Mouse (Mus musculus): ENCODE data around the gene Nucks1.
"Not testable (repeated sequence)": the region's sequence is repeated elsewhere in the genome, so short reads cannot be mapped to it uniquely, and the experiment has no call there.

Nucks1 gene

GRCm38 (mm10) chr1:131910001-131910648 lies at the start of gene Nucks1:
Nucks1 (plus strand) TSS chr1:131910534.
- DNase-seq (ENCODE audit: low spot score): peak; percentile 94

GRCm38 (mm10) chr1:131861811-131862210 lies 48.5 kb upstream of the Nucks1 start:
- no peak for DNase-seq (ENCODE audit: low spot score)

- no peak for DNase-seq (ENCODE audit: low spot score)
Measured at GRCm38 (mm10) chr1:131865596-131865995, 44.7 kb upstream of the Nucks1 start.

GRCm38 (mm10) chr1:131866304-131866999 lies 43.9 kb upstream of the Nucks1 start:
- no peak for DNase-seq (ENCODE audit: low spot score)

GRCm38 (mm10) chr1:131867093-131867945 lies 43.0 kb upstream of the Nucks1 start, which contains the start of gene Rab29:
Rab29 (plus strand) TSS chr1:131867224.
- peak; percentile 71 for DNase-seq (ENCODE audit: low spot score)

- no peak for DNase-seq (ENCODE audit: low spot score)
Measured at GRCm38 (mm10) chr1:131867946-131868290, 42.4 kb upstream of the Nucks1 start.

- no peak for DNase-seq (ENCODE audit: low spot score)
Measured at GRCm38 (mm10) chr1:131869561-131869960, 40.8 kb upstream of the Nucks1 start.

- no peak for DNase-seq (ENCODE audit: low spot score)
Measured at GRCm38 (mm10) chr1:131872856-131873255, 37.5 kb upstream of the Nucks1 start.

GRCm38 (mm10) chr1:131879816-131880215 lies 30.5 kb upstream of the Nucks1 start:
- DNase-seq (ENCODE audit: low spot score): no peak

- no peak for DNase-seq (ENCODE audit: low spot score)
Measured at GRCm38 (mm10) chr1:131882787-131883186, 27.5 kb upstream of the Nucks1 start.

- no peak for DNase-seq (ENCODE audit: low spot score)
Measured at GRCm38 (mm10) chr1:131886173-131886572, 24.2 kb upstream of the Nucks1 start.

GRCm38 (mm10) chr1:131886641-131887040 lies 23.7 kb upstream of the Nucks1 start:
- DNase-seq (ENCODE audit: low spot score): no peak

- no peak for DNase-seq (ENCODE audit: low spot score)
Measured at GRCm38 (mm10) chr1:131890043-131890658, 20.2 kb upstream of the Nucks1 start.

GRCm38 (mm10) chr1:131891436-131891835 lies 18.9 kb upstream of the Nucks1 start:
- DNase-seq (ENCODE audit: low spot score): no peak

GRCm38 (mm10) chr1:131902679-131903078 lies 7.7 kb upstream of the Nucks1 start:
- DNase-seq (ENCODE audit: low spot score): no peak

- DNase-seq (ENCODE audit: low spot score): no peak
Measured at GRCm38 (mm10) chr1:131903251-131903650, 7.1 kb upstream of the Nucks1 start.

GRCm38 (mm10) chr1:131905497-131905896 lies 4.8 kb upstream of the Nucks1 start:
- DNase-seq (ENCODE audit: low spot score): no peak

- no peak for DNase-seq (ENCODE audit: low spot score)
Measured at GRCm38 (mm10) chr1:131908456-131908855, 1.9 kb upstream of the Nucks1 start.

GRCm38 (mm10) chr1:131909236-131909635 lies 1.1 kb upstream of the Nucks1 start:
- DNase-seq (ENCODE audit: low spot score): not testable (repeated sequence)

- DNase-seq (ENCODE audit: low spot score): peak; percentile 44
Measured at GRCm38 (mm10) chr1:131910674-131911558, 582 bp downstream of the Nucks1 start.

- no peak for DNase-seq (ENCODE audit: low spot score)
Measured at GRCm38 (mm10) chr1:131917634-131918033, 7.3 kb downstream of the Nucks1 start.
